Mouse (Mus musculus) myocyte (in vitro differentiated cells): ENCODE results near the gene Arhgap9.

Experiments
- CEBPB ChIP-seq: IDR thresholded peaks from 2 replicates; pipeline ENCODE4 v1.6.1; 2011; ENCODE audit warnings: mild to moderate bottlenecking, moderate library complexity; ENCODE audit not compliant: poor library complexity, insufficient read depth, severe bottlenecking
- E2F4 ChIP-seq: IDR thresholded peaks from one replicate; pipeline ENCODE4 v1.6.1; 2011; ENCODE audit warnings: mild to moderate bottlenecking, control low read depth, moderate library complexity; ENCODE audit not compliant: insufficient read depth
- MAX ChIP-seq: IDR thresholded peaks from one replicate; pipeline ENCODE4 v1.6.1; 2011; ENCODE audit warnings: low read depth, mild to moderate bottlenecking, control low read depth
- MYOD1 ChIP-seq, 3 experiments: IDR thresholded peaks; one replicate each; pipeline ENCODE4 v1.6.1; 2011; ENCODE audit warnings: control low read depth in 2 of 3, low read depth in 2 of 3, mild to moderate bottlenecking in 2 of 3, moderate library complexity in 1 of 3; ENCODE audit not compliant: insufficient read length in 2 of 3, control insufficient read depth in 1 of 3
- MYOG ChIP-seq, 3 experiments: IDR thresholded peaks; one replicate each; pipeline ENCODE4 v1.6.1; 2011; ENCODE audit warnings: control low read depth in 2 of 3, low read depth in 2 of 3, mild to moderate bottlenecking in 2 of 3; ENCODE audit not compliant: insufficient read length in 2 of 3, control insufficient read depth in 1 of 3, insufficient read depth in 1 of 3
- POLR2A ChIP-seq: IDR thresholded peaks from one replicate; pipeline ENCODE4 v1.6.1; 2011; ENCODE audit warnings: low read depth, mild to moderate bottlenecking, control low read depth, moderate library complexity; ENCODE audit not compliant: insufficient read length
- POLR2AphosphoS2 ChIP-seq: IDR thresholded peaks from one replicate; pipeline ENCODE4 v1.6.1; 2011; ENCODE audit warnings: low read depth, control low read depth; ENCODE audit not compliant: insufficient read length
- REST ChIP-seq: IDR thresholded peaks from one replicate; pipeline ENCODE4 v1.6.1; 2011; ENCODE audit warnings: mild to moderate bottlenecking, control low read depth, moderate library complexity; ENCODE audit not compliant: insufficient read depth, insufficient read length
- SRF ChIP-seq: IDR thresholded peaks from one replicate; pipeline ENCODE4 v1.6.1; 2011; ENCODE audit warnings: low read depth; ENCODE audit not compliant: control insufficient read depth, insufficient read length
- TCF12 ChIP-seq: IDR thresholded peaks from one replicate; pipeline ENCODE4 v1.6.1; 2011; ENCODE audit warnings: mild to moderate bottlenecking, control low read depth; ENCODE audit not compliant: poor library complexity, insufficient read depth, severe bottlenecking
- TCF3 ChIP-seq: IDR thresholded peaks from one replicate; pipeline ENCODE4 v1.6.1; 2011; ENCODE audit warnings: low read depth, control low read depth; ENCODE audit not compliant: insufficient read length
- USF1 ChIP-seq: IDR thresholded peaks from one replicate; pipeline ENCODE4 v1.6.1; 2011; ENCODE audit warnings: low read depth, mild to moderate bottlenecking, control low read depth, moderate library complexity

GRCm38 (mm10) chr10:127341360-127341690 lies 19.6 kb downstream of the Arhgap9 start:
- TF ChIP-seq MYOG (IDR thresholded peaks at IDR 0.05; ENCODE audit: control insufficient read depth in 1 of 3, insufficient read depth in 1 of 3, insufficient read length in 2 of 3, low read depth in 2 of 3) (no peak), TCF12 (no peak), MYOD1 (IDR thresholded peaks at IDR 0.05; ENCODE audit: control insufficient read depth in 1 of 3, insufficient read length in 2 of 3, low read depth in 2 of 3) (no peak), USF1 (no peak), CEBPB (no peak), POLR2A (no peak), E2F4 (no peak), POLR2AphosphoS2 (no peak), MAX (no peak), TCF3 (no peak), SRF (no peak), REST (no peak)
